ENCODE assay signal across 8 mouse cellular contexts in the genomic region with DNA sequence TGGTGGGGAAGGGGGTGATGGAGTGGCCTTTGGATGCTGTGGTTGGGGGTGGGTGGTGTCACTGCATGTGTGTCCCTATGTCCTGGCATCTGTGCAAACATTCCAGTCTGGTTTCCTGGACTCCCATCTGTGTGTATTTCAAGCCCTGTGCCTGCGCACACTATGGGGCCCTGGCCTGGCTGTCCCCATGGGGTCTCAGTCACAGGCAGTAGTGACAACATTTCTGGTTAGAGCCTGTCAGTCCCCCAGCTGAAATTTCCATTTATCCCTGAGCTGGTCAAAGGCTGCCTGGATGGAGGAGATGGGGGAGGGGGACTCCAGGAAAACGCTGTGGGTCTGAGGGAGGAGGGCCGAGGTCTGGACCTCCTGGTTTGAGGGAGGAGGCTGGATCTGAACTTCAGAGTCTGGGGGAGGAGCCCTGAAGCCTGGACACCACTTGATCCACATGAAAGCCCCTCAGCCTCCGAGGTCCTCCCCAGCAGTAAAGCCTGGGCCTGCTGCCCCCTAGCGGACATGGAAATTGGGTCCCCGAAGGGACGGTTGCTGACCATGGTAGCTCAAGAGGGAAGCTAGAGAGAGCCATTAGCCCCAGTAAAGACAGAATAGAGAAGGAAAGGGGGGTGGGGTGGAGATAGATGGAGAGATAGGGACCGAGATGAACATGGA. TPM values are rescaled to one million over a fixed set of nuclear protein-coding genes. Genes with fewer than 3 reads are reported as not detected.
DNase-seq lines count a peak whose midpoint lies in the region; ATAC-seq and TF ChIP-seq lines count a peak whose summit lies in the region.
"Had no signal": no experiment of that assay in that cellular context is flagged by ENCODE, and none has a peak within 500 bp of the region (broad histone marks: within the 10 kb centered on the region; RNA-seq: fewer than 3 reads in every experiment).

No protein-coding gene starts in this region.

- WGBS in embryonic facial prominence, embryonic 11.5 days, result 1% methylated on average over 8 of the region's 8 CpGs
- WGBS in heart, embryonic 16.5 days, result 2% methylated on average over 8 of the region's 8 CpGs

- peaks cover 97% of the 10 kb centered on the region for H3K27me3 ChIP-seq in E14TG2a.4 (ENCODE audit: insufficient read depth, low read length)
- peaks cover 97% of the 10 kb centered on the region for H3K27me3 ChIP-seq in embryonic facial prominence, embryonic 11.5 days (ENCODE audit: control insufficient read depth, insufficient read depth, low read length)
- peaks cover 95% of the 10 kb centered on the region for H3K27me3 ChIP-seq in heart, embryonic 16.5 days (ENCODE audit: control insufficient read depth, insufficient read depth, low read length)

- no peaks in the 10 kb centered on the region for H3K36me3 ChIP-seq in E14TG2a.4 (ENCODE audit: insufficient read depth, low read length)
- no peaks in the 10 kb centered on the region for H3K36me3 ChIP-seq in embryonic facial prominence, embryonic 11.5 days (replicated peaks; ENCODE audit: control insufficient read depth, insufficient read depth, low read depth, low read length)
- no peaks in the 10 kb centered on the region for H3K36me3 ChIP-seq in heart, embryonic 16.5 days (ENCODE audit: control insufficient read depth, insufficient read depth)

- peaks cover 74% of the 10 kb centered on the region for H3K4me1 ChIP-seq in E14TG2a.4 (replicated peaks; ENCODE audit: low read depth, low read length)
- H3K4me1 ChIP-seq in embryonic facial prominence, embryonic 11.5 days (ENCODE audit: control insufficient read depth, insufficient read depth, low read length), result peaks cover 3% of the 10 kb centered on the region; the same call in 1 of the 2 replicates
- H3K4me1 ChIP-seq in heart, embryonic 16.5 days (ENCODE audit: control insufficient read depth, insufficient read depth, low read length), result 0 out of 2 replicates have a peak, but pooled peaks cover 3% of the 10 kb centered on the region

- DNase-seq in adrenal gland, postnatal 10 days, result peak; percentile 88
- DNase-seq in embryonic facial prominence, embryonic 11.5 days (ENCODE audit: low spot score), result peak; percentile 90
- peak; percentile 75 for DNase-seq in kidney, postnatal 14 days
- peak; percentile 67 for DNase-seq in lung, postnatal 25 days (ENCODE audit: low spot score)
- DNase-seq in retina, postnatal 1 day, result peak; percentile 88

- H3K4me2 ChIP-seq in embryonic facial prominence, embryonic 11.5 days (ENCODE audit: low read depth, low read length), result no peak overlapping the region
- no peak overlapping the region for H3K4me2 ChIP-seq in heart, embryonic 16.5 days (ENCODE audit: low read depth, low read length)

- H3K27ac ChIP-seq in embryonic facial prominence, embryonic 11.5 days (replicated peaks; ENCODE audit: low read depth, low read length), result no peak overlapping the region
- H3K27ac ChIP-seq in heart, embryonic 16.5 days (ENCODE audit: low read length), result no peak overlapping the region

- peak; percentile 58 for ATAC-seq in embryonic facial prominence, embryonic 11.5 days (replicated peaks; ENCODE audit: insufficient number of reproducible peaks, low FRiP score, low TSS enrichment, low read depth)
- ATAC-seq in heart, embryonic 16.5 days (replicated peaks; ENCODE audit: extremely low read depth, insufficient read depth, low FRiP score), result peak; percentile 39

- peak; percentile 91 for TF ChIP-seq CTCF in E14TG2a.4 (conservative IDR thresholded peaks at IDR 0.05; ENCODE audit: low read length)

- no peaks in the 10 kb centered on the region for H3K9me3 ChIP-seq in E14TG2a.4 (ENCODE audit: low read length)
- H3K9me3 ChIP-seq in embryonic facial prominence, embryonic 11.5 days (replicated peaks; ENCODE audit: control insufficient read depth, low read length), result no peaks in the 10 kb centered on the region
- H3K9me3 ChIP-seq in heart, embryonic 16.5 days (replicated peaks; ENCODE audit: control insufficient read depth, low read length), result 0 out of 2 replicates have a peak, but pooled peaks cover 2% of the 10 kb centered on the region

- H3K9ac ChIP-seq in embryonic facial prominence, embryonic 11.5 days (replicated peaks; ENCODE audit: low read length), result no peak overlapping the region
- H3K9ac ChIP-seq in heart, embryonic 16.5 days (ENCODE audit: low read length), result no peak overlapping the region

- no peak overlapping the region; the same call in 1 of the 2 replicates for H3K4me3 ChIP-seq in E14TG2a.4 (replicated peaks; ENCODE audit: low read length)
- no peak overlapping the region for H3K4me3 ChIP-seq in embryonic facial prominence, embryonic 11.5 days (ENCODE audit: low read depth, low read length)
- no peak overlapping the region for H3K4me3 ChIP-seq in heart, embryonic 16.5 days (ENCODE audit: low read length)

RNA-seq across cellular contexts. Expression of a gene that starts 5.8 kb away (rescaled TPM):
- total RNA-seq in adrenal gland, postnatal 10 days (2021), result not detected
- 0.36 and 0.79 TPM in 2 replicates for polyA plus RNA-seq in embryonic facial prominence, embryonic 11.5 days (2014; fragmentation: Nextera tagmentation; extraction: Ambion mirVana)
- not detected in 2 replicates for polyA plus RNA-seq in heart, embryonic 16.5 days (2015; fragmentation: Nextera tagmentation; extraction: Ambion mirVana)
- total RNA-seq: layer of hippocampus, adult 18-20 months had no signal

RNA-seq across cellular contexts. Expression of a gene that starts 22.5 kb away (rescaled TPM):
- total RNA-seq in adrenal gland, postnatal 10 days (2021), result 100 to 1,000 TPM; 222 to 234 TPM
- 75.9 and 92.5 TPM in 2 replicates for polyA plus RNA-seq in embryonic facial prominence, embryonic 11.5 days (2014; fragmentation: Nextera tagmentation; extraction: Ambion mirVana)
- polyA plus RNA-seq in heart, embryonic 16.5 days (2015; fragmentation: Nextera tagmentation; extraction: Ambion mirVana), result 270 and 275 TPM in 2 replicates

RNA-seq across cellular contexts. Expression of a gene that starts 47.4 kb away (rescaled TPM):
- total RNA-seq in adrenal gland, postnatal 10 days (2021), result 100 to 1,000 TPM in 1 of 2 experiments, 10 to 100 TPM in 1; 93.0 to 137 TPM
- polyA plus RNA-seq in embryonic facial prominence, embryonic 11.5 days (2014; fragmentation: Nextera tagmentation; extraction: Ambion mirVana), result 43.0 and 47.1 TPM in 2 replicates
- 75.4 and 80.9 TPM in 2 replicates for polyA plus RNA-seq in heart, embryonic 16.5 days (2015; fragmentation: Nextera tagmentation; extraction: Ambion mirVana)

RNA-seq across cellular contexts. Expression of a gene that starts 52.9 kb away (rescaled TPM):
- total RNA-seq in adrenal gland, postnatal 10 days (2021), result 1 to 10 TPM; 9.6 to 9.8 TPM
- 0.20 and 0.28 TPM in 2 replicates for polyA plus RNA-seq in embryonic facial prominence, embryonic 11.5 days (2014; fragmentation: Nextera tagmentation; extraction: Ambion mirVana)
- 0.36 and 0.38 TPM in 2 replicates for polyA plus RNA-seq in heart, embryonic 16.5 days (2015; fragmentation: Nextera tagmentation; extraction: Ambion mirVana)

RNA-seq across cellular contexts. Expression of a gene that starts 55.7 kb away (rescaled TPM):
- total RNA-seq in adrenal gland, postnatal 10 days (2021), result 10 to 100 TPM; 26.2 to 42.2 TPM
- 6.8 and 8.5 TPM in 2 replicates for polyA plus RNA-seq in embryonic facial prominence, embryonic 11.5 days (2014; fragmentation: Nextera tagmentation; extraction: Ambion mirVana)
- 0.32 and 0.66 TPM in 2 replicates for polyA plus RNA-seq in heart, embryonic 16.5 days (2015; fragmentation: Nextera tagmentation; extraction: Ambion mirVana)
